Mouse (Mus musculus): ENCODE measurements at regions not wholly inside any gene's neighbourhood (a gene's known extent, or its start where the extent isn't known, plus 50 kb on each side); places are given as distances from the start of the nearest gene placed in this dataset.
A peak's percentile ranks its signal among the peaks of the same experiment; 100 is the strongest.

- DNase-seq (ENCODE audit: low spot score) = no peak
Measured at GRCm38 (mm10) chr1:61175239-61175638, 197.5 kb downstream of the Icos start.

GRCm38 (mm10) chr1:61179461-61179860 is 201.7 kb downstream of the Icos start:
- DNase-seq (ENCODE audit: low spot score) = no peak

GRCm38 (mm10) chr1:61181099-61181821 is 203.5 kb downstream of the Icos start:
- peak; percentile 71 for DNase-seq (ENCODE audit: low spot score)

GRCm38 (mm10) chr1:61187381-61188100 is 209.8 kb downstream of the Icos start:
- no peak for DNase-seq (ENCODE audit: low spot score)

- DNase-seq (ENCODE audit: low spot score) = no peak
Measured at GRCm38 (mm10) chr1:61190921-61191320, 213.2 kb downstream of the Icos start.

- no peak for DNase-seq (ENCODE audit: low spot score)
Measured at GRCm38 (mm10) chr1:61198549-61199062, 220.9 kb downstream of the Icos start.

- DNase-seq (ENCODE audit: low spot score) = no peak
Measured at GRCm38 (mm10) chr1:61201006-61201405, 223.3 kb downstream of the Icos start.

- DNase-seq (ENCODE audit: low spot score) = no peak
Measured at GRCm38 (mm10) chr1:61202079-61202478, 224.4 kb downstream of the Icos start.

GRCm38 (mm10) chr1:61203170-61203569 is 225.4 kb downstream of the Icos start:
- no peak for DNase-seq (ENCODE audit: low spot score)

GRCm38 (mm10) chr1:61203612-61204011 is 225.9 kb downstream of the Icos start:
- no peak for DNase-seq (ENCODE audit: low spot score)

- DNase-seq (ENCODE audit: low spot score) = no peak
Measured at GRCm38 (mm10) chr1:61205137-61205536, 227.4 kb downstream of the Icos start.

GRCm38 (mm10) chr1:61206861-61207380 is 229.2 kb downstream of the Icos start:
- DNase-seq (ENCODE audit: low spot score) = no peak

GRCm38 (mm10) chr1:61208386-61208785 is 230.7 kb downstream of the Icos start:
- no peak for DNase-seq (ENCODE audit: low spot score)

GRCm38 (mm10) chr1:61221131-61221530 is 243.4 kb downstream of the Icos start:
- no peak for DNase-seq (ENCODE audit: low spot score)

GRCm38 (mm10) chr1:61228942-61229341 is 251.2 kb downstream of the Icos start:
- no peak for DNase-seq (ENCODE audit: low spot score)

- no peak for DNase-seq (ENCODE audit: low spot score)
Measured at GRCm38 (mm10) chr1:61233001-61233400, 255.3 kb downstream of the Icos start.

GRCm38 (mm10) chr1:61233476-61234297 is 256.0 kb downstream of the Icos start:
- no peak for DNase-seq (ENCODE audit: low spot score)

GRCm38 (mm10) chr1:61234298-61234682 is 256.6 kb downstream of the Icos start:
- no peak for DNase-seq (ENCODE audit: low spot score)

GRCm38 (mm10) chr1:61236511-61236910 is 258.8 kb downstream of the Icos start:
- no peak for DNase-seq (ENCODE audit: low spot score)

- DNase-seq (ENCODE audit: low spot score) = no peak
Measured at GRCm38 (mm10) chr1:61238668-61239067, 260.9 kb downstream of the Icos start.

- DNase-seq (ENCODE audit: low spot score) = no peak
Measured at GRCm38 (mm10) chr1:61257561-61257960, 279.8 kb downstream of the Icos start.

- no peak for DNase-seq (ENCODE audit: low spot score)
Measured at GRCm38 (mm10) chr1:61263466-61263865, 285.7 kb downstream of the Icos start.

All from testis, postnatal 14 days (tissue).